Mouse (Mus musculus) adrenal gland, adult (tissue): ENCODE results near the gene Gm6710.
"Not testable (repeated sequence)": the region's sequence is repeated elsewhere in the genome, so short reads cannot be mapped to it uniquely, and the experiment has no call there.

Experiments
- DNase-seq, 2 experiments: peaks; one replicate each; pipeline ENCODE4 v3.0.0; 2022 to 2023; ENCODE audit warnings: low spot score in 1 of 2; ENCODE audit not compliant: inconsistent age in 2 of 2

Gm6710 gene

DNA sequence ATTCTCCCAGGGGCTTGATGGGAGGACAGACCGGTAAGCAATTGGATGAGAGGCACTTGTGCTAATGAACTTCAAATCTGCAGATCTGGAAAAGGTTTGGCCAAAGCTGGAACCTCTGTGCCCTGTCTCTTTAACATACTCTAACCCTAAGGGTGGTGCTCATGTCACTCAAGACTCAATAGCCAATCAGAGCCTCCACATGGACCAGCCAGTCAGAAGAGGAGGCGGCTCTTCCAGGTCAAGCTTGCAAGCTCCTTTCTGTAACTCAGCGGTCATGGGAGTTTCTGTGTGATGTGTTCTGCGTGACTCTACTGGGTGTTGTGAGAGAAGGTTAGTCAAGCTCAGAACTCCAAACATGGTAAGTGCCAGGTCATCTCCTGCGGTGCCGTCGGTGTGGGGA lies at the start of gene Gm6710:
Gm6710 (plus strand) TSS at position 196 of the 400 bp plus-strand sequence.
- DNase-seq = not testable (repeated sequence)
